Mouse (Mus musculus) forebrain, embryonic 13.5 days (tissue): ENCODE results near the gene Cd209f. TPM values are rescaled to one million over a fixed set of nuclear protein-coding genes. Genes with fewer than 3 reads are reported as not detected.
A peak's percentile ranks its signal among the peaks of the same experiment; 100 is the strongest.
"Not testable (repeated sequence)": the region's sequence is repeated elsewhere in the genome, so short reads cannot be mapped to it uniquely, and the experiment has no call there.

Source experiments
- ATAC-seq: fragments of 200-750 bp; cut with Nextera tagmentation; 2 replicates; pipeline ENCODE4 v1.8.0; 2017
- H3K27ac ChIP-seq: fragments of 300-500 bp; sonication (generic); 2 replicates; pipeline ENCODE4 v1.5.1; 2015; ENCODE audit warnings: inconsistent platforms, mild to moderate bottlenecking, moderate library complexity
- H3K27me3 ChIP-seq: fragments of 300-500 bp; sonication (generic); 2 replicates; pipeline ENCODE4 v1.6.1; 2015; ENCODE audit warnings: mild to moderate bottlenecking, inconsistent platforms
- H3K36me3 ChIP-seq: fragments of 300-500 bp; sonication (generic); 2 replicates; pipeline ENCODE4 v1.6.1; 2015; ENCODE audit warnings: mild to moderate bottlenecking, inconsistent platforms; ENCODE audit not compliant: poor library complexity, severe bottlenecking
- H3K4me1 ChIP-seq: fragments of 300-500 bp; sonication (generic); 2 replicates; pipeline ENCODE4 v1.6.1; 2015; ENCODE audit warnings: inconsistent platforms
- H3K4me2 ChIP-seq: fragments of 300-500 bp; sonication (generic); 2 replicates; pipeline ENCODE4 v1.6.1; 2015; ENCODE audit warnings: inconsistent platforms, mild to moderate bottlenecking, moderate library complexity
- H3K4me3 ChIP-seq: fragments of 300-500 bp; sonication (generic); 2 replicates; pipeline ENCODE4 v1.5.1; 2015; ENCODE audit warnings: mild to moderate bottlenecking, inconsistent platforms
- H3K9ac ChIP-seq: fragments of 300-500 bp; sonication (generic); 2 replicates; pipeline ENCODE4 v1.6.1; 2015; ENCODE audit warnings: mild to moderate bottlenecking, inconsistent platforms
- H3K9me3 ChIP-seq: fragments of 300-500 bp; sonication (generic); replicated peaks from 2 replicates; pipeline ENCODE4 v1.6.1; 2016; ENCODE audit warnings: inconsistent platforms
- WGBS: fragments of 180-500 bp; shearing (Covaris S2); methylation state at CpG from one replicate; pipeline ENCODE4 v1.1.7; 2015; 5-methylcytosine and 5-hydroxymethylcytosine counted together
- polyA plus RNA-seq: library from polyadenylated mRNA; unstranded; fragments of >200 nt; fragmentation: Nextera tagmentation; extraction: Ambion mirVana; gene quantifications from 2 replicates; pipeline ENCODE4 v1.2.1, GENCODE M21; 2015

Gene Cd209f
- polyA plus RNA-seq: not detected in 2 replicates

GRCm38 (mm10) chr8:4105735-4106134 is at the start of gene Cd209f:
Cd209f (minus strand) TSS chr8:4105835.
- 77% methylated on average over 2 of the region's 2 CpGs for WGBS
- not testable (repeated sequence) for ATAC-seq, H3K9ac ChIP-seq, H3K27ac ChIP-seq, H3K36me3 ChIP-seq, H3K4me1 ChIP-seq, H3K9me3 ChIP-seq, H3K4me2 ChIP-seq, H3K4me3 ChIP-seq, H3K27me3 ChIP-seq

GRCm38 (mm10) chr8:4154878-4155277 is 49.2 kb upstream of the Cd209f start:
- ATAC-seq: no peak
- H3K9me3 ChIP-seq: 0 out of 2 replicates have a peak, but pooled peaks cover 6% of the 10 kb centered on the region
- no peak overlapping the region for H3K4me3 ChIP-seq
- H3K27ac ChIP-seq: no peak overlapping the region
- no peaks in the 10 kb centered on the region for H3K36me3 ChIP-seq
- H3K4me1 ChIP-seq: no peaks in the 10 kb centered on the region
- H3K9ac ChIP-seq: no peak overlapping the region
- no peak overlapping the region for H3K4me2 ChIP-seq
- no peaks in the 10 kb centered on the region; the same call in 1 of the 2 replicates for H3K27me3 ChIP-seq

GRCm38 (mm10) chr8:4147272-4147671 is 41.6 kb upstream of the Cd209f start:
- H3K36me3 ChIP-seq: no peaks in the 10 kb centered on the region
- H3K27me3 ChIP-seq: no peaks in the 10 kb centered on the region
- ATAC-seq: no peak
- H3K9me3 ChIP-seq: peaks cover 9% of the 10 kb centered on the region; the same call in 1 of the 2 replicates
- no peak overlapping the region for H3K4me2 ChIP-seq
- H3K9ac ChIP-seq: no peak overlapping the region
- no peak overlapping the region for H3K4me3 ChIP-seq
- no peak overlapping the region for H3K27ac ChIP-seq
- no peaks in the 10 kb centered on the region for H3K4me1 ChIP-seq
- 21% methylated on average over 1 of the region's 1 CpGs for WGBS

GRCm38 (mm10) chr8:4141721-4142120 is 36.1 kb upstream of the Cd209f start:
- Histone ChIP-seq H3K9me3 (no peaks in the 10 kb centered on the region), H3K4me2 (no peak overlapping the region), H3K4me1 (no peaks in the 10 kb centered on the region), H3K27me3 (no peaks in the 10 kb centered on the region), H3K27ac (no peak overlapping the region), H3K4me3 (no peak overlapping the region), H3K9ac (no peak overlapping the region), H3K36me3 (no peaks in the 10 kb centered on the region)
- WGBS: 61% methylated on average over 3 of the region's 3 CpGs
- ATAC-seq: no peak

GRCm38 (mm10) chr8:4139660-4140646 is 34.3 kb upstream of the Cd209f start:
- no peaks in the 10 kb centered on the region for H3K27me3 ChIP-seq
- no peaks in the 10 kb centered on the region for H3K36me3 ChIP-seq
- no peak overlapping the region for H3K27ac ChIP-seq
- H3K9ac ChIP-seq: no peak overlapping the region
- peak; percentile 77; the same call in 1 of the 2 replicates for ATAC-seq
- no peak overlapping the region for H3K4me3 ChIP-seq
- peak overlapping the region; percentile 27; the same call in 1 of the 2 replicates for H3K4me2 ChIP-seq
- H3K9me3 ChIP-seq: no peaks in the 10 kb centered on the region
- 12% methylated on average over 12 of the region's 12 CpGs for WGBS
- no peaks in the 10 kb centered on the region for H3K4me1 ChIP-seq

GRCm38 (mm10) chr8:4133798-4134197 is 28.2 kb upstream of the Cd209f start, which contains the start of gene Cd209g:
Cd209g (plus strand) TSS chr8:4134098.
- Histone ChIP-seq H3K36me3 (no peaks in the 10 kb centered on the region), H3K4me1 (no peaks in the 10 kb centered on the region), H3K4me3 (no peak within 1 kb of the TSS), H3K27ac (no peak within 1 kb of the TSS), H3K9ac (no peak within 1 kb of the TSS), H3K9me3 (no peaks in the 10 kb centered on the region), H3K27me3 (no peaks in the 10 kb centered on the region), H3K4me2 (no peak within 1 kb of the TSS)
- 91% methylated on average over 10 of the region's 10 CpGs for WGBS
- no peak for ATAC-seq

- not testable (repeated sequence) for H3K4me1 ChIP-seq, H3K27me3 ChIP-seq, H3K9ac ChIP-seq, H3K27ac ChIP-seq, H3K4me2 ChIP-seq, H3K4me3 ChIP-seq, H3K9me3 ChIP-seq, ATAC-seq, H3K36me3 ChIP-seq
- 90% methylated on average over 3 of the region's 3 CpGs for WGBS
Measured at GRCm38 (mm10) chr8:4088514-4088913, 17.1 kb downstream of the Cd209f start.

GRCm38 (mm10) chr8:4087180-4087722 is 18.4 kb downstream of the Cd209f start:
- not testable (repeated sequence) for H3K27ac ChIP-seq, H3K4me1 ChIP-seq, H3K27me3 ChIP-seq, H3K9ac ChIP-seq, H3K9me3 ChIP-seq, H3K4me2 ChIP-seq, H3K36me3 ChIP-seq, H3K4me3 ChIP-seq
- ATAC-seq: 0 out of 2 replicates have a peak, but pooled peaks have one; percentile 13
- 40% methylated on average over 33 of the region's 33 CpGs for WGBS

Other genes starting within 250 kb of the Cd209f start
- not detected in 2 replicates for gene Cd209d, start 227.3 kb downstream of the Cd209f start, polyA plus RNA-seq
- gene Cd209b, start 179.0 kb downstream of the Cd209f start, polyA plus RNA-seq: not detected in 2 replicates
- gene Cd209c, start 151.1 kb downstream of the Cd209f start, polyA plus RNA-seq: 0.21 and 0.71 TPM in 2 replicates
- not detected in 2 replicates for gene Cd209g, start 28.3 kb upstream of the Cd209f start, polyA plus RNA-seq
- 57.7 and 62.7 TPM in 2 replicates for gene Evi5l, start 60.7 kb upstream of the Cd209f start, polyA plus RNA-seq
- gene Prr36, start 111.6 kb upstream of the Cd209f start, polyA plus RNA-seq: 33.2 and 36.0 TPM in 2 replicates
- 0.14 TPM in 1 of 2 replicates, not detected in the other for gene Lrrc8e, start 121.0 kb upstream of the Cd209f start, polyA plus RNA-seq
- 24.6 and 28.6 TPM in 2 replicates for gene Map2k7, start 132.9 kb upstream of the Cd209f start, polyA plus RNA-seq
- 0.93 and 1.1 TPM in 2 replicates for gene Gm49320, start 133.0 kb upstream of the Cd209f start, polyA plus RNA-seq
- 4.1 and 5.6 TPM in 2 replicates for gene Tgfbr3l, start 142.4 kb upstream of the Cd209f start, polyA plus RNA-seq
- 63.8 and 72.7 TPM in 2 replicates for gene Snapc2, start 147.2 kb upstream of the Cd209f start, polyA plus RNA-seq
- 272 and 274 TPM in 2 replicates for gene Ctxn1, start 153.4 kb upstream of the Cd209f start, polyA plus RNA-seq
- gene Timm44, start 170.1 kb upstream of the Cd209f start, polyA plus RNA-seq: 44.5 and 47.9 TPM in 2 replicates
- 24.3 and 24.8 TPM in 2 replicates for gene Ccl25, start 219.4 kb upstream of the Cd209f start, polyA plus RNA-seq
- 199 and 215 TPM in 2 replicates for gene Elavl1, start 219.6 kb upstream of the Cd209f start, polyA plus RNA-seq